Mouse (Mus musculus): ENCODE measurements around the gene Cfap54.

Gene Cfap54

DNA sequence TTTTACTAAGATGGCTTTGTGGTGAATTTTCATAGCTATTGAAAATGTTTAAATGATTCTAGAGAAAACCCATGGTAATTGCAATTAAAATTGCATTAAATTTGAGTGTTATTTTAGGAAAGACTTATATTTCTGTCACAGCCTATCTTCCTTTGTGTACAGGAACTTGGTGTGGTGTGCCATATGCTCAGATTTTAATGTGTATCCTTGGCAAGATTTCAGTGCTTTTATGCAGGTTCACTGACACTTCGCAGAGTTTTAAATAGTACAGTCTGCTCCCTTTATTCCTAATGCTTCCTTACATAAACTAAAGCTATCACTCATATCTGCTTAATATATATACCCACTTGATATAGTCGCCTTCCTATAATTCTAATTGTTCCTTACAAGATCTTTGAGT lies 90.8 kb downstream of the Cfap54 start:
- in situ Hi-C loops (cut with MboI; ENCODE audit: unreplicated experiment in 2 of 2), result no loop called here

DNA sequence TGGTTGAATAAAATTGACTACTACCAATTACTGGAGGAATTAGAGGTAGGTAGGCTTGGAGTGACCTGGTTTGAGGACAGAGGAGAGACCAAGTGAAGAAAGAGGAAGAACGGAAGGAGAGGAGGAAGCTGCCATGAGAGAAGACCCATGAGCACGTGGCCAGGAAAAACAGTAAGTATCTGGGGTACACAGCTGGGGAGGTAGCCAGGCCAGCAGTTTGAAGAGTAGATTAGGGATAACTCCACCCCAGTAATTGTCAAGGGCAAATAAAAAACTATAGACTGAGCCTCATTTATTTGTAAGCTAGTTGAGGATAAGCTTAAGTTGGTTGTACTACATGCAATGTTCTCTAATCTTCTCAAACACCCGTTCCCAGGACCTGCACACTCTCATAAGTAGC lies 116.3 kb downstream of the Cfap54 start:
- in situ Hi-C loops (cut with MboI; ENCODE audit: unreplicated experiment in 2 of 2), result no loop called here

DNA sequence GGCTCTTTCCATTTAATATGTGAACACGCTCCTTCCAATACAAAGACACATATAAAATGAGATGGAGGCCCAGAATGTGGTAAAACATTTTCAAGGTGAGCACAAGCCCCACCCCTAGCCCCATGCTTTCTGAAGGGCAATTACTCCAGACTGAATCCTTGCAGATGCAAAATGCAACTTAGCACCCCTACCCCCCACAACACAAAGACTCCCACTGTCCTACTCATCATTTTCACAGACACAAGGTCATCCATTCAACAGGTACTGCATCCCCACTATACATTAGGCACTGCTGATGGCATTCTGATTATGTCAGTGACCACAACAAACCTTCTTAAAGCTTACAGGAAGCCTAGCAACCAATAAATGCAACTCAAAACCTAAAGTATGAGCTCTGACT lies 131.4 kb downstream of the Cfap54 start:
- in situ Hi-C loops (cut with MboI; ENCODE audit: unreplicated experiment in 2 of 2), result no loop called here

DNA sequence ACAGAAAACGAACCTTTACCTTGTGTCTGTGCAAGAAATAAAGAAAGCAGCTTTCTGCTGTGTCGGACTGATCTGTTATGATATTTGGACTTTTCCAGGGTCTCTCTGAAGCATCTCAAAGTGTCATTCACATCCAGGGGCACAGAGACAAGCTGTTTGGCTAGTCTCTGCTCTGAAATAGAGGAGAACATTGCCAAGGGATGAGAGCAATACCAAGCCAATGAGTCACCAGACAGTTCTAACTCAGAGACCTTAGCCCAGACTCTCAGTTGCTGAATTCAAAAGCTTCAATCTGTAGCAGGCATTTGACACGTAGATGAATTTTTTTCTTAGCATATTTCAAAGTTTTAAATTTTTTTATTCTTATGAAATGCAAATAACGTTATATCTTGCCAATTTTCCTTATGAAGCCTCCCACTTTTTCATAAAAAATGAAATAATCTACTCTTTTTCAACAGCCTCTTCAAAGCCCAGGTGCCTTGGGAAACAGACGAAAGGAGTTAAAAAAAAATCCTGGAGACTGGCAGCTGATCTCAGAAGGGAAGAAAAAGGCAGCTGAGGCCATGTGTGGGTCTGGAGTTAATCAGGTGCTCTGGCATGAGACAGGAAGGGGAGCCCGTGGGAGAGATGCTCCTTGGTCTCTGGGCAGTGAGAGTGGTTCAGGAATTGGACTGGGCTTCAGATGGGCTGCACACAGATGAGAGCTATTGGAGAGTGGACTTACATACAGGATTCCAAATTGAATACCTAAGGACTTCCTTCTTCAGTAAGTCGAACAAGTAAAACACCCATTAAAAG lies 138.4 kb downstream of the Cfap54 start:
- in situ Hi-C loops (cut with MboI; ENCODE audit: unreplicated experiment in 2 of 2), result no loop called here

DNA sequence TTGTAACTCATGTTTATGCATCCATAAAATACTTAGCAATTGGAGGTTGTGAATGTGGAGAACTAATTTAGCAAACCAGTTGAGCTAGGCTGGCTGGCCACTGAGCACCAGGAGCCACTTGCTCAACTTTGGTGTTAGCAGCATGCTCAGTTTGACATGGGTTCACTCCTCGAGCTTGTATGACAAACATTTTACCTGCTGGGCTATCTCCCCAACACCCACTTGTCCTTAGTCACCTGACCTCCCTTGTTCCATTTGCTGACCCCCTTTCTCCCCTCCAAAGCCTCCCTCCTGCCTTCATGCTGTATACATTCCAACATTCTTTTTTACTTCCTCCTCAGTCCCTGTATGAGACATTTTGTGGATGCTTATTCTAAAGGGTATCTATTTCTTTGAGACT lies 139.8 kb downstream of the Cfap54 start:
- in situ Hi-C loops (cut with MboI; ENCODE audit: unreplicated experiment in 2 of 2), result no loop called here

DNA sequence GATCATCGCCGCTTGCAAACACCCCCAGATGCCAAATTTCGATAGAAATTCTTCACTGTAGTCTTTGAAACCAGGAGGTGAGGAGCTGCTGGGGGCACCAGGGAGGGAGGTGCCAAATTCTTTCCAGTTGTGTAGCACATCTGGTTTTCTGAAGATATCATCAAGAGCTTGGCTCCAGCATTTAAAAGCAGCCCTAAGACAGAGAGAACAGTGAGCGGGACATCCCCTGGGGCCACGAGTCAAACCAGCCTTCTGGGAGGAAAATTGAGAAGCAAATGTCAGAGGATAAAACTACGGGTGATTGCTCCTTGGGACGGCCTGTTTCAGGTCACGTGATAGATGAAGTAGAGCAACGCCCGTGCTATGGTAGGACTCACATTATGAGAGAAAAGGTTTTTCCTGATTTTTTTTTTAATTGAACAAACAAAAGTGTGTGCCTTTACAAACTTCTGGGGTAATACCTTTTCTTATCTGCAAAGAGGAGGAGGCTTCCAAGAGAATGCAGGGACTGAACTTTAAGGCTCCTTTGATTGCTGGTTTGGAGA lies 143.6 kb downstream of the Cfap54 start:
- in situ Hi-C loops (cut with MboI; ENCODE audit: unreplicated experiment in 2 of 2), result no loop called here

DNA sequence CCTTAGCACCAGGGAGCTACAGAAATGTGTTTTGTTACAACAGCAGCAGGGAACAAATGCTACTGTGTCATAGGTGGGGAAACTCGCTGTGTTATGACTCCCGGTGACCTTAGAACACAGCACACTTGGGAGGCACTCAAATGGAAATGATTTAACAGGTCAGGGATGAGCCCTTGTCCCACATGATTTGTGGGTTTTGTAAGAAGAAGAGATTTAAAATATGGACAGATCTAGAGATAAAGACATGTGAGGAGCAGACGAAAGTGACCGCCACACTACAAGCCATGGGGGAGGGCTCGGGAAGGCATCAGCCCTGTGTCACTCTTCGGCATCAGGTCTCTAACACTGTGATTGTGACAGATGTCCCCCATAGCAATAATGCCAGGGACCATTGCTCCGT lies 144.3 kb downstream of the Cfap54 start:
- in situ Hi-C loops (cut with MboI; ENCODE audit: unreplicated experiment in 2 of 2), result no loop called here

DNA sequence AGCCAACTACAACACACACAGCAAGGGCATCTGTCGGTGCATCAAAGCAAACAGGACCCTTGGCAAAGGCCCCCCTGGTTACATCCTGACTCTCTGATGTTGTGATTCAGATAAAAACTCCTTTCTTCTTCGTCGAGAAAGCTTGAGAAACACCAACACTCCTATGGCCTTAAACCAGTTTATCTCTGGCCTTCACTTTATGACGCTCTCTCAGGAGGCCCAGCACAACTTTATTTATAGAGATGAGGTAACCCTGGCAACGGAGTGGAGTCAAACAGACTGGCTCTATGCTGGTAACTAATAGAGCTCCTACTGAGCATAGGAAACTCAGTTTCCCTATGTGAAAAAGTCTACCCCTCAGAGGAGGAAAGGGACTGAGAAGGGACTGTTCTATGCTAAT lies 146.9 kb downstream of the Cfap54 start:
- in situ Hi-C loops (cut with MboI; ENCODE audit: unreplicated experiment in 2 of 2), result no loop called here

DNA sequence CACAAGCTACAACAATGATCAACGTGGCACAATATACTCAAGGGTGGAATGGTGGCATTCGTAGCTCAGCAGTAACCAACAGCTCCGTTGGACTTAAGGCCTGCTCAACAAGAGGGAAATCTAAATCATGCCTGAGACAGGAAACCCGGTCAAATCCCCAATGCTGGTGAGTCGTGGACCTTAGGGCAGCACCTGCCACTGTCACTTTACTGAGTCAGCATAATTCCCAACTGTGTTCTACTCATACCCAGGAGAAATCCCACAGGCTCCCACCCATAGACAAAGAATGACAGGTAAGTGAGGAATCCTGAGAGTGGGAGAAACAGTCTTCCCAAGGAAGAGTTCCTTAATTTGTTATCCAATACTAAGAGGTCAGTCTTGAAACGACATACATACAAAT lies 147.8 kb downstream of the Cfap54 start:
- in situ Hi-C loops (cut with MboI; ENCODE audit: unreplicated experiment in 2 of 2), result no loop called here

DNA sequence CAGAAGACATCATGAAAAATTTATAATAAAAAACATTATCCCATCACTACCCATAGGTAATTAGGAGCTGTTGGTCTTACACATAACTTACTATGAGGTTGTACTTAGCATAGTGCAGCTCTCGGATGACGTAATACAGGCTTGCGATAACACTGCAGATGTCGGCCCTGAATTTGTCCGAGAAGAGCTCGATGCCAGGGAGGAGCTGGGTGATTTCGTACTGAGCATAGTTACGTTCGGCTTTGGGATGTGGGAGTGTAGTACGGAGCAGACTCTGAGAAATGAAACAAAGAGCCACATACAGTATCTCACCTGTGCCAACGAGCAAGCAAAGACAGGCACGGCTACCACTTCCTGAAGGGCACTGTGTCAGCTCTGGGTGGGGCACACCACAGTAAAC lies 149.0 kb downstream of the Cfap54 start:
- in situ Hi-C loops (cut with MboI; ENCODE audit: unreplicated experiment in 2 of 2), result no loop called here

DNA sequence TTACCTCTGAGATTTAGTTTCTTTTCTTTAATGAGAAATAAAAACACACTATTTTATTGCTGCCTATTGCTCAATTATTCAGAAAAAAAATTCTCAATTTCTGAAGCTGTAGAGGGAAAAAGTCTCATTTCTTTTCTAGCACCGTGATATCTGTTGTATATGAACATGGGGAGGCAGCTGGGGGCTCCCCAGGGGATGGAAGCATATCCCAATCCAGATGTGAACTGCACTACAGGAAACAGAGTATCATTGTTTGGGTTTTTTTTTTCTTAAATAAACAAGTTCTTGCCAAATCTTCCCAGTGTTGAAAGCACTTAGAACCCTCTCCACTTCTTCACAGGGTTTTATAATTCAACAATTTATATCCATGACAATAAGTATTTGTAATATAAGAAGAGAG lies 151.4 kb downstream of the Cfap54 start:
- in situ Hi-C loops (cut with MboI; ENCODE audit: unreplicated experiment in 2 of 2), result no loop called here

DNA sequence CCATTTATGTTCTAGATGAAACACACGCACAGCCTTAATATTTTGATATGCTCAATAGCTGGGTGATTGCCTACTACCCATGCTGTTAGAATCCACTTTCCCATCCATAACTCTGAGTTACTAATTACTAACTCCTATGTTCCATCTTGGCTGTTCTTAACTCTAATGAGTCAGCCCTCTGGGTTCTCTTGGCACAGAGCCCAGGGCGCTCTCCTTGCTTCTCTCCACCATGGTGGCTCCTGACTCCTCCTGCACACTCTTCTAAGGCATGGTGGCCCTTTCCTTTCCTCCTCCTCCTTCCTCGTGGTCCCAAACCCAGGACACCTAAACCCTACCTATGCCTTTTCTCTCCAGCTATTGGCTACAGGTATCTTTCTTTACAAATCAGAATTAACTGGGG lies 153.2 kb downstream of the Cfap54 start:
- in situ Hi-C loops (cut with MboI; ENCODE audit: unreplicated experiment in 2 of 2), result no loop called here

DNA sequence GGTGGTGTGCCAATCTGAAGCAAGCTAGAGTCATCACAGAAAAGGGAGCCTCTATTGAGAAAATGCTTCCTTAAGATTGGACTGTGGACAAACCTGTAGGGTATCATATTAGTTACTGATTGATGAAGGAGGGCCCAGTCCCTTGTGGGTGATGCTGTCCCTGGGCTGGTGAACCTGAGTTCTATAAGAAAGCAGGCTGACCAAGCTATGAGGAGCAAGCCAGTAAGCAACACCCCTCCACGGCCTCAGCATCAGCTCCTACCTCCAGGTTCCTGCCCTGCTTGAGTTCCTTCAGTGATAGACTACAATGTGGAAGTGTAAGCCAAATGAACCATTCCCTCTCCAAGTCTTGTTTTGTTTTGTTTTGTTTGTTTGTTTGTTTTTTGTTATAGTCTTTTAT lies 162.9 kb downstream of the Cfap54 start:
- in situ Hi-C loops (cut with MboI; ENCODE audit: unreplicated experiment in 2 of 2), result no loop called here

DNA sequence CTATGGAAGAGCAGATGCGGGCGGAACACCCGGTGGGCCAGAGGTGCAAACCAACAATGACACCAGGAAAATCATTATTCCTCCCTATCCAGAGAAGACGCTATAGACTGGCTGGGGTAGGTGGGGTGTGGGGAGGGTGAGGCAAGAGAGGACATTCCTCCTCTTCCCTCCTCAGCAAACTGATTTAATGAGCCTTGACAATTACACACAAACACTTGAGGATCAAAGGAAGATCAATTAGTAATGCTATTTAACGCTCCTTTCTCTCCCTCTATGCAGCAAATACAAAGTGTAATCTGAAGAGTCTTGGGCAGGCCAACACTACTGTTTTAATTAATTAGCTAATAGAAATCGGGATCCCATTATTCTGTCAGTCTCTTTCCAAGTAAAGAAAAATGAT lies 174.2 kb downstream of the Cfap54 start:
- in situ Hi-C loops (cut with MboI; ENCODE audit: unreplicated experiment in 2 of 2), result no loop called here

DNA sequence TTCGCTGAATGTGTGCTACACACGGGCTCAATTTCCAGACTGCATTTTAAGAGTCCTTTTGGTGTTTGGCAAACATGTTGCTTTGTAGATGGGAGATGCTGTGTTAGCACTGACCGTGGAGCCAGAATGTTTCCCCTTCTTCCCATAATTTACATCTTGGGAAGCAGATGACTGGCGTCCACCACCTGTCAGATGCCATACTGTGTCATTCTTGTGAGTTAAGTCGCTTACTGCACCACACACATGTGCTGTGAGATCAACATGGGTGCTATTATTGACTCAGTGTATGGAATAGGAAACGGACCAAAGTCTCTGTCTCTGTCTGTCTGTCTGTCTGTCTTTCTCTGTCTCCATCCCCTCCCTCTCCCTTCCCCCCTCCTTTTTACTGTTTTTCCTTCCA lies 193.0 kb downstream of the Cfap54 start:
- in situ Hi-C loops (cut with MboI; ENCODE audit: unreplicated experiment in 2 of 2), result no loop called here

DNA sequence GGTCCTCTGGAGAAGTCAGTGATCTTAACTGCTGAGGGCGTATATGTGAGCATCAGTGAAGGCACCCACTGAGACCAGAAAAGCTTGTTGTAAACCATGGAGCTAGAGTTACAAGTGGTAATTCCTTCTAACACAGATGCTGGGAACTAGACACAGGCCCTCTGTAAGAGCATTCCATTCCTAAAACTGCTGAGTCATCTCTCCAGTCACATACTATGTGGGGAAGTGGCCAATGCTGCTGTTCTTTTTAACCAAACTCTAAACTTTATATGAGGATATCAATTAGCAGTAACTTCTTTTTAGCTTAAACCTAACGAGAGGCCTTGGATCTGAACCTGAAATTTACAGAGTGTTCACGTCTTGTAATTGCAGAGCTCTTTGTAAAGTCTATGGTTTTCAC lies 203.4 kb downstream of the Cfap54 start:
- in situ Hi-C loops (cut with MboI; ENCODE audit: unreplicated experiment in 2 of 2), result no loop called here

DNA sequence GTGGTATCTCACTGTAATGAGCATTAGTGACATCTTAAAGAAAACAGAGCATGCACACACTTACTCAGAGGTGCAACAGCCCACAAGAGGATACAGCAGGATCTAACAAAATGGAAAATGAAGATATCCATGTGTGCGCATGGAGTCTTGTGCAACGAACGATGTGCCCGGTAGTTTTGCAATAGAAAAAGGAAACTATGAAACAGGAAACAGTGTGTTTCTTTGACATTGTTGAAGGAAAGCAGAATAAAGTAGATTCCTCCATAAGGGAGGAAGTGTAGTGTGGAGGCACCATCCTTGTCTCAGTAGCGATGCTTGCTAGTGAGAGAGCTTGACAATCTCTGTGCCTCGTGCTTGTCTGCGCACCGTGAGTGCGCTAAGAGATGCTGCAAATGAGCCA lies 240.4 kb downstream of the Cfap54 start:
- in situ Hi-C loops (cut with MboI; ENCODE audit: unreplicated experiment in 2 of 2), result no loop called here

DNA sequence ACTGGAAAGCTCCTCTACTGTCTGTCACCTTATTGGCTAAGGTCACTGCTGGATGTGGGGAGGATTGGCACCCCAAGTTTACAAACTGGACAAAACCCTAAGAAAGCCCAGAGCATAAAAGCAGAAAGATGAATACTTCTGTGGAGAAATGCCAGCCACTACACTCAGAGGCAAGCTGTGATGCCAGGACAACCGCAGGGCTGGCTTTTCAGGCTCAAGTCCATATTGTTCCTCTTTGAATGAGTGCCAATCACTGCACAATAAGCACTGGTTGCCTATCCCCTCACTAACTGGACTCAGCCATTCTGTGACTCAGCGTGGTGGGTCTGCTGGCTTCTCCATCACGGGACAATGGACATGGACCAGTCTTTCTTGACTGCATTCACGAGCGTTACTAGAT lies 243.8 kb downstream of the Cfap54 start:
- in situ Hi-C loops (cut with MboI; ENCODE audit: unreplicated experiment in 2 of 2), result no loop called here

DNA sequence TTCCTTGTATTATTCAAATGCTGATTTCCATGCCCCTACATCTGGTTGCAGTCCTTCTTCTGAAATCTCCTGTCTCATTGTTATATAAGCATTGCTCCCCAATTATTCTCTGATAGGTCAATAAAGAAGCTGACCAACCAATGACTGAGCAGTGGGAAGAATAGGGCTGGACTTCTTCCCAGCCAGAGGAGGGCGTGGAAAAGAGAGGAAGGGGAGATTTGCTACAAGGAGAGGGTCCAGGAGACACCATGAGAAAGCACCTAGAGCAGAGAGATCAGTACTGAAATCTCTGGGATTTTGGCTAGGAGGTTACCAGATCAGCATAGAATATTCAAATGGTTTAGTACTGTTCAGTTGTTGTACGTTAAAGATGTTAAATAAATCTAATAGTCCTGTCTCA lies 244.4 kb downstream of the Cfap54 start:
- in situ Hi-C loops (cut with MboI; ENCODE audit: unreplicated experiment in 2 of 2), result no loop called here

DNA sequence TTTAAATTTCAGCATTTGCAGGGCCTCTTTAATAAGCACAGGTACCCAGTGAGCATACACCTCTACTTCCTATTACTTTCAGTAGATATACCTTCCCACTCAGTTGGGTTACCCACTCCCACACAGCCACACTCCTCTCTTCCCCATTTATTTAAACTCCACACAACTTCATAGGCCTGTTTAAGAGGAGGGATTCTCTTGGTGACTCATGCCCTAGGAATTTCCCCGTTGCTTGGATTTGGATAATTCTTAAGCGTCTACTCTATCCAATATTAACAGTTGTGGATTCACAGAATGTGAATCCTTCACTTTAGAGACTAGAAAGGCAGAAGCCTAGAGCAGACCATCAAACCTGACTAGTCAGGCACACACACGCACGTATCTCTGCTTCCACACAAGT lies 259.9 kb downstream of the Cfap54 start:
- in situ Hi-C loops (cut with MboI; ENCODE audit: unreplicated experiment in 2 of 2), result no loop called here

DNA sequence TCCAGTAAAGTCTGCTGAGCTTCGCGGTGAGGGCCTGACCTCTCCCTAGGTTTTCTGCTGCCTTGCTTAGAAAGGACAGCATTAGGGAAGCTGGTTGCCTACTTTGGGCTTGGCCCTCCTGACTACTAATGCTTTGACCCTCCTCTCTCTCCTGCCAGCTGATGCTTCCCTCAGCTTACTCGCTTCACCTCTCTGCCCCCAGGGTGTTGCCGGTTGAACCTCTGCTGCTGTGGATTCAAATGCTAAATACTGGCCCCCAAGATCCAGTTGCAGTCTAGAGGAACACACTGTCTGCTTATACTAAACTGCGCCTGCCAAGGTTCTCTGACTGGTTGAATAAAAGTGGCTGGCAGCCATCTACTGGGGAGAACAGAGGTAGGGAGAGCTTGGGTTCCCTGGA lies 263.2 kb downstream of the Cfap54 start:
- in situ Hi-C loops (cut with MboI; ENCODE audit: unreplicated experiment in 2 of 2), result no loop called here

DNA sequence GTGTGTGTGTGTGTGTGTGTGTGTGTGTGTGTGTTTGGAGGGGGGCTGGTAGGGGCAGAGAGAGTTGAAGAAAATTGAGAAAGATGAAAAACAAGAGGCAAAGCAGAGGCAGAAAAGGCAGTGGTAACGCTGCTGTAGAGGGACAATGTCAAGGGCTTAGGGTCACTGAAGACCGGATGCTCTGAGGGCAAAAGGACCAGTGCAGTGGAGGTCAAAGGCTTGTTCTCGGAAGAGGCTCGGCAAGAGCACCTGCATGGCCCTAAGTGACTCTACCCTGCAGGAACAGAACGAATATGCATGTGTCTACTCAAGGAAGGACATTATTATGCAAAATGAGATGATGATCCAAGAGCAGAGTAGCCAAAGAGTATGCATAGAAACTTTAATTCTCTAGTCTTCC lies 264.5 kb downstream of the Cfap54 start:
- in situ Hi-C loops (cut with MboI; ENCODE audit: unreplicated experiment in 2 of 2), result no loop called here

DNA sequence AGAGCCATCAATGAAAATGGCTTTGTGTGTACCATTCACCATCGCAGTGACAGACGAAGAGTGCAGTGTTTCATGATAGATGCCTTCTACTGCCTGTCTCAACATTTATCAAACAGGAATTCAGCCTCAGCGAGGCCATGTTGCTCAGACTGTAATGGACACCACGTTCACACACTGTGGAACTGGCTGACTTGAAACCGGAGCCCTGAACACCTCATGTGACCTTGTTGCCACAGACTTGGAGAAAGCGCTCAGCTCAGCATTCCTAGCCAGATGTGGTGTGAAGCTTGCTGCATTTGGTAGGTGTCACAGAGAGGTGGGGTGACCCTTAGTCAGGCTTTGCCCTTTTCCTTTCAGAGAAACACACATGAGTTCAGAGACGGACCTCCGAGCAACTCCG lies 270.5 kb downstream of the Cfap54 start:
- in situ Hi-C loops (cut with MboI; ENCODE audit: unreplicated experiment in 2 of 2), result no loop called here
